12 mouse cellular contexts compared by ENCODE assay signal in genomic region chr19:42130294-42130606, GRCm38 (mm10). TPM values are rescaled to one million over a fixed set of nuclear protein-coding genes. Genes with fewer than 3 reads are reported as not detected.
DNase-seq lines count a peak whose midpoint lies in the region; ATAC-seq lines count a peak whose summit lies in the region.
"Had no signal": no experiment of that assay in that cellular context is flagged by ENCODE, and none has a peak within 500 bp of the region (broad histone marks: within the 10 kb centered on the region; RNA-seq: fewer than 3 reads in every experiment).

No protein-coding gene starts in this region.

- no peak overlapping the region for H3K4me2 ChIP-seq in heart, embryonic 14.5 days (ENCODE audit: low read length)
- peak overlapping the region; percentile 93; the same call in 1 of the 2 replicates for H3K4me2 ChIP-seq in neural tube, embryonic 12.5 days (replicated peaks)
- H3K4me2 ChIP-seq in embryonic facial prominence, embryonic 15.5 days (replicated peaks) = no peak overlapping the region
- H3K4me2 ChIP-seq in stomach, embryonic 16.5 days (ENCODE audit: low read depth, low read length) = no peak overlapping the region

- ATAC-seq in heart, embryonic 14.5 days (ENCODE audit: insufficient number of reproducible peaks, insufficient read depth, low FRiP score, low read depth) = no peak
- ATAC-seq in neural tube, embryonic 12.5 days (ENCODE audit: low FRiP score, low read depth) = no peak
- ATAC-seq in embryonic facial prominence, embryonic 15.5 days (ENCODE audit: insufficient number of reproducible peaks, low FRiP score, low TSS enrichment, low read depth) = no peak
- no peak for ATAC-seq in stomach, embryonic 16.5 days (ENCODE audit: insufficient read depth, low FRiP score)

- H3K9ac ChIP-seq in heart, embryonic 14.5 days (ENCODE audit: low read length) = no peak overlapping the region
- H3K9ac ChIP-seq in neural tube, embryonic 12.5 days = no peak overlapping the region
- no peak overlapping the region; the same call in 1 of the 2 replicates for H3K9ac ChIP-seq in embryonic facial prominence, embryonic 15.5 days
- no peak overlapping the region for H3K9ac ChIP-seq in stomach, embryonic 16.5 days (ENCODE audit: low read length)

- H3K4me1 ChIP-seq in heart, embryonic 14.5 days (ENCODE audit: control insufficient read depth in 2 of 2, insufficient read depth in 2 of 2, low read length in 2 of 2) = peaks cover 25 to 39% of the 10 kb centered on the region in 2 experiments
- H3K4me1 ChIP-seq in neural tube, embryonic 12.5 days = peaks cover 21% of the 10 kb centered on the region
- peaks cover 52% of the 10 kb centered on the region for H3K4me1 ChIP-seq in embryonic facial prominence, embryonic 15.5 days
- H3K4me1 ChIP-seq in stomach, embryonic 16.5 days (ENCODE audit: control insufficient read depth, insufficient read depth, low read length) = peaks cover 12% of the 10 kb centered on the region

- H3K27ac ChIP-seq in heart, embryonic 14.5 days (replicated peaks in 1 of 2; ENCODE audit: control insufficient read depth in 1 of 2, insufficient read depth in 1 of 2, low read depth in 2 of 2, low read length in 2 of 2) = peak overlapping the region; percentile 83 to 91; a peak in 3 of 4 replicates
- H3K27ac ChIP-seq in neural tube, embryonic 12.5 days = no peak overlapping the region
- H3K27ac ChIP-seq in embryonic facial prominence, embryonic 15.5 days (replicated peaks) = peak overlapping the region; percentile 95
- H3K27ac ChIP-seq in stomach, embryonic 16.5 days (ENCODE audit: low read length) = peak overlapping the region; percentile 94

- intact Hi-C loops in heart, postnatal 14 days (cut with DNase I) = no loop called here

- DNase-seq in heart, postnatal 14 days = no peak
- DNase-seq in neural tube, embryonic 10.5 days (ENCODE audit: extremely low spot score, low spot score) = no peak
- no peak for DNase-seq in cerebellum, adult 18-20 months
- no peak for DNase-seq in left cerebral cortex, adult 9 months (ENCODE audit: low spot score in 2 of 2)
- DNase-seq: kidney, adult 2 months; lung, adult 2 months; right cerebral cortex, postnatal 14 days had no signal

- no peaks in the 10 kb centered on the region for H3K27me3 ChIP-seq in heart, embryonic 14.5 days (ENCODE audit: control insufficient read depth, insufficient read depth, low read length)
- 0 out of 2 replicates have a peak, but pooled peaks cover 4% of the 10 kb centered on the region for H3K27me3 ChIP-seq in neural tube, embryonic 12.5 days (replicated peaks)
- H3K27me3 ChIP-seq in embryonic facial prominence, embryonic 15.5 days = no peaks in the 10 kb centered on the region
- no peaks in the 10 kb centered on the region for H3K27me3 ChIP-seq in stomach, embryonic 16.5 days (ENCODE audit: control insufficient read depth, insufficient read depth, low read length)

- 71% methylated on average over 3 of the region's 3 CpGs for WGBS in heart, embryonic 14.5 days
- WGBS in neural tube, embryonic 12.5 days = 55% methylated on average over 3 of the region's 3 CpGs
- WGBS in embryonic facial prominence, embryonic 15.5 days = 61% methylated on average over 3 of the region's 3 CpGs
- WGBS in stomach, embryonic 16.5 days = 52% methylated on average over 3 of the region's 3 CpGs

- no peaks in the 10 kb centered on the region for H3K36me3 ChIP-seq in heart, embryonic 14.5 days (ENCODE audit: control insufficient read depth, insufficient read depth, low read length)
- no peaks in the 10 kb centered on the region for H3K36me3 ChIP-seq in neural tube, embryonic 12.5 days
- 0 out of 2 replicates have a peak, but pooled peaks cover under 1% of the 10 kb centered on the region for H3K36me3 ChIP-seq in embryonic facial prominence, embryonic 15.5 days
- H3K36me3 ChIP-seq in stomach, embryonic 16.5 days (ENCODE audit: control insufficient read depth, insufficient read depth, low read length) = no peaks in the 10 kb centered on the region

- H3K9me3 ChIP-seq in heart, embryonic 14.5 days (ENCODE audit: control insufficient read depth, low read length) = no peaks in the 10 kb centered on the region
- no peaks in the 10 kb centered on the region for H3K9me3 ChIP-seq in neural tube, embryonic 12.5 days
- H3K9me3 ChIP-seq in embryonic facial prominence, embryonic 15.5 days (replicated peaks) = no peaks in the 10 kb centered on the region
- no peaks in the 10 kb centered on the region for H3K9me3 ChIP-seq in stomach, embryonic 16.5 days (replicated peaks; ENCODE audit: control insufficient read depth, low read length)
- H3K9me3 ChIP-seq: G1E had no signal

- no peak overlapping the region for H3K4me3 ChIP-seq in heart, embryonic 14.5 days (ENCODE audit: control insufficient read depth in 1 of 2, insufficient read depth in 1 of 2, low read depth in 1 of 2, low read length in 2 of 2)
- no peak overlapping the region for H3K4me3 ChIP-seq in neural tube, embryonic 12.5 days
- no peak overlapping the region for H3K4me3 ChIP-seq in embryonic facial prominence, embryonic 15.5 days (replicated peaks)
- H3K4me3 ChIP-seq in stomach, embryonic 16.5 days (replicated peaks; ENCODE audit: low read length) = no peak overlapping the region

RNA-seq across cellular contexts. Expression of gene Avpi1, which starts 1.4 kb away (rescaled TPM):
- polyA plus RNA-seq in heart, embryonic 14.5 days (2014; fragmentation: Nextera tagmentation; extraction: Ambion mirVana) = 36.0 and 38.2 TPM in 2 replicates
- total RNA-seq in heart, postnatal 14 days (2021) = 10 to 100 TPM; 10.8 to 11.7 TPM
- polyA plus RNA-seq in neural tube, embryonic 12.5 days (2016; fragmentation: Nextera tagmentation; extraction: Ambion mirVana) = 9.0 and 9.3 TPM in 2 replicates
- polyA plus RNA-seq in embryonic facial prominence, embryonic 15.5 days (2015; fragmentation: Nextera tagmentation; extraction: Ambion mirVana) = 51.0 and 53.6 TPM in 2 replicates
- polyA plus RNA-seq in stomach, embryonic 16.5 days (2015; fragmentation: Nextera tagmentation; extraction: Ambion mirVana) = 52.4 and 63.5 TPM in 2 replicates

RNA-seq across cellular contexts. Expression of gene Marveld1, which starts 16.9 kb away (rescaled TPM):
- polyA plus RNA-seq in heart, embryonic 14.5 days (2014; fragmentation: Nextera tagmentation; extraction: Ambion mirVana) = 17.8 and 25.0 TPM in 2 replicates
- total RNA-seq in heart, postnatal 14 days (2021) = 10 to 100 TPM; 21.6 to 23.8 TPM
- 8.9 and 12.1 TPM in 2 replicates for polyA plus RNA-seq in neural tube, embryonic 12.5 days (2016; fragmentation: Nextera tagmentation; extraction: Ambion mirVana)
- 15.2 and 20.3 TPM in 2 replicates for polyA plus RNA-seq in embryonic facial prominence, embryonic 15.5 days (2015; fragmentation: Nextera tagmentation; extraction: Ambion mirVana)
- 8.7 and 8.9 TPM in 2 replicates for polyA plus RNA-seq in stomach, embryonic 16.5 days (2015; fragmentation: Nextera tagmentation; extraction: Ambion mirVana)
- polyA plus RNA-seq: G1E had no signal

RNA-seq across cellular contexts. Expression of gene Zfyve27, which starts 33.5 kb away (rescaled TPM):
- 14.7 and 15.7 TPM in 2 replicates for polyA plus RNA-seq in heart, embryonic 14.5 days (2014; fragmentation: Nextera tagmentation; extraction: Ambion mirVana)
- total RNA-seq in heart, postnatal 14 days (2021) = 10 to 100 TPM; 24.6 to 26.5 TPM
- polyA plus RNA-seq in neural tube, embryonic 12.5 days (2016; fragmentation: Nextera tagmentation; extraction: Ambion mirVana) = 55.2 and 59.1 TPM in 2 replicates
- polyA plus RNA-seq in embryonic facial prominence, embryonic 15.5 days (2015; fragmentation: Nextera tagmentation; extraction: Ambion mirVana) = 26.2 and 28.8 TPM in 2 replicates
- polyA plus RNA-seq in stomach, embryonic 16.5 days (2015; fragmentation: Nextera tagmentation; extraction: Ambion mirVana) = 23.8 and 24.5 TPM in 2 replicates

RNA-seq across cellular contexts. Expression of gene Pi4k2a, which starts 40.0 kb away (rescaled TPM):
- 19.2 and 20.2 TPM in 2 replicates for polyA plus RNA-seq in heart, embryonic 14.5 days (2014; fragmentation: Nextera tagmentation; extraction: Ambion mirVana)
- total RNA-seq in heart, postnatal 14 days (2021) = 10 to 100 TPM; 17.2 to 20.6 TPM
- polyA plus RNA-seq in neural tube, embryonic 12.5 days (2016; fragmentation: Nextera tagmentation; extraction: Ambion mirVana) = 38.3 and 40.1 TPM in 2 replicates
- 27.1 and 28.0 TPM in 2 replicates for polyA plus RNA-seq in embryonic facial prominence, embryonic 15.5 days (2015; fragmentation: Nextera tagmentation; extraction: Ambion mirVana)
- polyA plus RNA-seq in stomach, embryonic 16.5 days (2015; fragmentation: Nextera tagmentation; extraction: Ambion mirVana) = 6.8 and 7.0 TPM in 2 replicates

RNA-seq across cellular contexts. Expression of gene Morn4, which starts 44.1 kb away (rescaled TPM):
- 14.0 and 15.6 TPM in 2 replicates for polyA plus RNA-seq in heart, embryonic 14.5 days (2014; fragmentation: Nextera tagmentation; extraction: Ambion mirVana)
- total RNA-seq in heart, postnatal 14 days (2021) = 1 to 10 TPM; 4.5 to 5.3 TPM
- 93.6 and 98.9 TPM in 2 replicates for polyA plus RNA-seq in neural tube, embryonic 12.5 days (2016; fragmentation: Nextera tagmentation; extraction: Ambion mirVana)
- polyA plus RNA-seq in embryonic facial prominence, embryonic 15.5 days (2015; fragmentation: Nextera tagmentation; extraction: Ambion mirVana) = 29.0 and 30.0 TPM in 2 replicates
- polyA plus RNA-seq in stomach, embryonic 16.5 days (2015; fragmentation: Nextera tagmentation; extraction: Ambion mirVana) = 15.3 and 16.0 TPM in 2 replicates
